Mouse (Mus musculus) MEL (cell line): ENCODE measurements around the gene Dbnl.
A peak's percentile ranks its signal among the peaks of the same experiment; 100 is the strongest.

Experiments
- CTCF ChIP-seq, 3 experiments: IDR thresholded peaks in 2 of 3; conservative IDR thresholded peaks in 1 of 3; 2 replicates each; pipeline ENCODE4 v1.5.1; 2011 to 2012; ENCODE audit warnings: low read length in 3 of 3, low read depth in 2 of 3, mild to moderate bottlenecking in 2 of 3, improper control_type of control experiment in 1 of 3, inconsistent platforms in 1 of 3, mixed read lengths in 1 of 3, moderate library complexity in 1 of 3; ENCODE audit not compliant: control insufficient read depth in 1 of 3, insufficient read depth in 1 of 3, poor library complexity in 1 of 3, severe bottlenecking in 1 of 3
- E2F4 ChIP-seq: IDR thresholded peaks from 2 replicates; pipeline ENCODE4 v1.6.1; 2011; ENCODE audit warnings: low read depth, low read length, improper control_type of control experiment, borderline replicate concordance
- HCFC1 ChIP-seq: IDR thresholded peaks from 2 replicates; pipeline ENCODE4 v1.6.1; 2012; ENCODE audit warnings: low read depth, mild to moderate bottlenecking, inconsistent platforms, low read length, improper control_type of control experiment, moderate library complexity
- MEF2A ChIP-seq: IDR thresholded peaks from 2 replicates; pipeline ENCODE4 v1.6.1; 2014; ENCODE audit warnings: low read depth, mild to moderate bottlenecking, inconsistent platforms, low read length, improper control_type of control experiment; ENCODE audit not compliant: poor library complexity, insufficient replicate concordance, severe bottlenecking; ENCODE audit errors: extremely low read depth
- POLR2A ChIP-seq, 2 experiments: IDR thresholded peaks; 2 replicates each; pipeline ENCODE4 v1.6.1; 2011 to 2012; ENCODE audit warnings: low read length in 2 of 2, mild to moderate bottlenecking in 2 of 2, control low read depth in 1 of 2, improper control_type of control experiment in 1 of 2, low read depth in 1 of 2, moderate library complexity in 1 of 2; ENCODE audit not compliant: control insufficient read depth in 1 of 2, insufficient read depth in 1 of 2, poor library complexity in 1 of 2
- SIN3A ChIP-seq: IDR thresholded peaks from 2 replicates; pipeline ENCODE4 v1.6.1; 2012; ENCODE audit warnings: low read length, improper control_type of control experiment, inconsistent platforms
- TAL1 ChIP-seq: IDR thresholded peaks from 2 replicates; pipeline ENCODE4 v1.6.1; 2012; ENCODE audit warnings: mild to moderate bottlenecking, inconsistent platforms, low read length, moderate library complexity, mixed read lengths
- USF1 ChIP-seq: IDR thresholded peaks from 2 replicates; pipeline ENCODE4 v1.6.1; 2014; ENCODE audit warnings: low read depth, mild to moderate bottlenecking, inconsistent platforms, low read length, improper control_type of control experiment, moderate library complexity
- ZC3H11A ChIP-seq: IDR thresholded peaks from 2 replicates; pipeline ENCODE4 v1.6.1; 2012; ENCODE audit warnings: low read depth, mild to moderate bottlenecking, inconsistent platforms, low read length, improper control_type of control experiment
- ZKSCAN1 ChIP-seq: IDR thresholded peaks from 2 replicates; pipeline ENCODE4 v1.6.1; 2012; ENCODE audit warnings: low read depth, mild to moderate bottlenecking, inconsistent platforms, low read length, improper control_type of control experiment, moderate library complexity

DNA sequence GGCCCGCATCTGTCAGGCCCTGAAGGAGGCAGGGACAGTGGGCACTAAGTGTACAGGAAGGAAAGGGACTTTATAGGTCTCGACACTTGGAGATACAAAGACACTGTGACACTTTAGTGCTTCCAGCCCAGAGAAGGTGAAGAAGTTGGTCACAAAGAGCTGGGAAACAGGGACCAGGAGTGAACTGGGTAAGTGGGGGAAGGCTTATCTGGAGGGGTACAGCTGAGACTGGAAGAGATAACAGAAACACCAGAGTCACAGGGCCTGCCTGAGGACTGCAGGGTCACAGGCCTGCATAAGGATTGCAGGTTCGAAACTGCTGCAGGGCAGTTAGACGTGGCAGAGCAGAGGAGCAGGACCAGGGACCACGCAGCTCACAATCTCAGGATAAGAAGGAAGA is 39.6 kb downstream of the Dbnl start:
- no peak for TF ChIP-seq E2F4
- peak; percentile 27; the same call in 1 of the 2 replicates for TF ChIP-seq TAL1
- no peak for TF ChIP-seq ZC3H11A
- no peak for TF ChIP-seq ZKSCAN1
- TF ChIP-seq CTCF (IDR thresholded peaks at IDR 0.05 in 2 of 3, conservative IDR thresholded peaks at IDR 0.05 in 1 of 3; ENCODE audit: control insufficient read depth in 1 of 3, insufficient read depth in 1 of 3, low read depth in 2 of 3, low read length in 3 of 3, poor library complexity in 1 of 3, severe bottlenecking in 1 of 3): no peak
- TF ChIP-seq USF1: no peak
- no peak for TF ChIP-seq POLR2A (IDR thresholded peaks at IDR 0.05; ENCODE audit: control insufficient read depth in 1 of 2, insufficient read depth in 1 of 2, low read depth in 1 of 2, low read length in 2 of 2, poor library complexity in 1 of 2)
- no peak for TF ChIP-seq MEF2A
- TF ChIP-seq SIN3A: peak; percentile 55; the same call in 1 of the 2 replicates
- no peak for TF ChIP-seq HCFC1
